Mouse (Mus musculus): ENCODE measurements around the gene Hes7. TPM values are rescaled to one million over a fixed set of nuclear protein-coding genes. Genes with fewer than 3 reads are reported as not detected.

The Hes7 gene
- polyA plus RNA-seq, 1 experiment = not detected

GRCm38 (mm10) chr11:69105796-69106195, 14.4 kb upstream of the Hes7 start:
- Histone ChIP-seq H3K27ac (ENCODE audit: insufficient read depth, low read length) (no peak overlapping the region), H3K4me1 (ENCODE audit: control insufficient read depth, insufficient read depth, low read length) (peaks cover 1% of the 10 kb centered on the region), H3K4me3 (ENCODE audit: insufficient read depth, low read length) (no peak overlapping the region)
- TF ChIP-seq POLR2A (IDR thresholded peaks at IDR 0.05; ENCODE audit: low read depth, low read length) = no peak
- no peak for TF ChIP-seq CTCF (IDR thresholded peaks at IDR 0.05; ENCODE audit: borderline replicate concordance, insufficient read depth, low read length)

DNA sequence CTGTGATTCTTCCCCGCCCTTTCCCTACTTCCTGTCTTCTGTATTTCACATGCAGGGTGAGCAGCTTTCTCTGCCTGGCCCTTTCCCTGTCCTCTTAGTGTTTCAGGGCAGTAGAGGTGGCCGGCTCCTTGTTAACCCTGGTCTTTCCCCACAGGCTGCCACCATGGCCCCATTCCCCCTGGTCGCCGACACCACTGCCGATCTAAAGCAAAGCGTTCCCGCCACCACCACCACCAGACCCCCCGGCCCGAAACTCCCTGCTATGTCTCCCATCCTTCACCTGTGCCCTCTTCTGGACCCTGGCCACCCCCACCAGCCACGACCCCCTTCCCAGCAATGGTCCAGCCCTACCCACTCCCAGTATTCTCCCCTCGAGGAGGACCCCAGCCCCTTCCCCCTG, 13.9 kb upstream of the Hes7 start:
- H3K27ac ChIP-seq (ENCODE audit: insufficient read depth, low read length) = no peak overlapping the region
- TF ChIP-seq POLR2A (IDR thresholded peaks at IDR 0.05; ENCODE audit: low read depth, low read length) (no peak), CTCF (IDR thresholded peaks at IDR 0.05; ENCODE audit: borderline replicate concordance, insufficient read depth, low read length) (no peak)
- H3K4me3 ChIP-seq (ENCODE audit: insufficient read depth, low read length) = no peak overlapping the region
- peaks cover under 1% of the 10 kb centered on the region; the same call in 1 of the 2 replicates for H3K4me1 ChIP-seq (ENCODE audit: control insufficient read depth, insufficient read depth, low read length)

GRCm38 (mm10) chr11:69106842-69107241, 13.4 kb upstream of the Hes7 start:
- Histone ChIP-seq H3K4me1 (ENCODE audit: control insufficient read depth, insufficient read depth, low read length) (peaks cover 4% of the 10 kb centered on the region; the same call in 1 of the 2 replicates), H3K4me3 (ENCODE audit: insufficient read depth, low read length) (no peak overlapping the region), H3K27ac (ENCODE audit: insufficient read depth, low read length) (no peak overlapping the region)
- TF ChIP-seq CTCF (IDR thresholded peaks at IDR 0.05; ENCODE audit: borderline replicate concordance, insufficient read depth, low read length) = no peak
- no peak for TF ChIP-seq POLR2A (IDR thresholded peaks at IDR 0.05; ENCODE audit: low read depth, low read length)

DNA sequence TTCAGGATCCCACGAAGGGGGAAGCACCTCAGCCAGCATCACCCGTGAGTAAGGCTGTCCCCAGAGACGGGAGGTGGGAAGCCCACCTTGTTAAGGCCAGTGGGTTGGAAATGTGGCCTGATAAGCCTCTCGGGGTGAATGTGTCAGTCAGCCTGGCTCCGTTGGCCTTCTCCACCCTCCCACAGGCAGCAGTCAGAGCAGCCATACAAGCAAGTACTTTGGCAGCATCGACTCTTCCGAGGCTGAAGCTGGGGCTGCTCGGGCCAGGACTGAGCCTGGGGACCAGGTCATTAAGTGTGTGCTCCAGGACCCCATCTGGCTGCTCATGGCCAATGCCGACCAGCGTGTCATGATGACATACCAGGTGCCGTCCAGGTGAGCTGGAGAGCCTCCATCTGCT, 12.5 kb upstream of the Hes7 start:
- no peak for TF ChIP-seq POLR2A (IDR thresholded peaks at IDR 0.05; ENCODE audit: low read depth, low read length)
- TF ChIP-seq CTCF (IDR thresholded peaks at IDR 0.05; ENCODE audit: borderline replicate concordance, insufficient read depth, low read length) = no peak
- Histone ChIP-seq H3K4me1 (ENCODE audit: control insufficient read depth, insufficient read depth, low read length) (0 out of 2 replicates have a peak, but pooled peaks cover 4% of the 10 kb centered on the region), H3K4me3 (ENCODE audit: insufficient read depth, low read length) (no peak overlapping the region), H3K27ac (ENCODE audit: insufficient read depth, low read length) (no peak overlapping the region)

DNA sequence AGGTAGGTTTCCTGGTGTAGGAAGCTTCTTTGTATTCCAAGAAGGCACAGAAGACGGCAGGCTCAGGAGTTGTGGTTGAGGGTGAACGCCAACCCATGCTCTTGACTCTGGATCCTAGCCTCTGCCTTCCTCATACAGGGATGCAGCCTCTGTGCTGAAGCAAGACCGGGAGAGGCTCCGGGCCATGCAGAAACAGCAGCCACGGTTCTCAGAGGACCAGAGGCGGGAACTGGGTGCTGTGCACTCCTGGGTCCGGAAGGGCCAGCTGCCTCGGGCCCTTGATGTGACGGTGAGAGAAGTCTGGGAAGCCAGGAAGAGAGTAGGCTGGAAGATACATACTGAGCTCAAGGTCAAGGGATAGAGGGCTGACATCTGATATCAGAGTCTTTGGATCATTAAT, 12.0 kb upstream of the Hes7 start:
- no peak for TF ChIP-seq POLR2A (IDR thresholded peaks at IDR 0.05; ENCODE audit: low read depth, low read length)
- TF ChIP-seq CTCF (IDR thresholded peaks at IDR 0.05; ENCODE audit: borderline replicate concordance, insufficient read depth, low read length) = no peak
- no peak overlapping the region for H3K27ac ChIP-seq (ENCODE audit: insufficient read depth, low read length)
- H3K4me1 ChIP-seq (ENCODE audit: control insufficient read depth, insufficient read depth, low read length) = 0 out of 2 replicates have a peak, but pooled peaks cover 4% of the 10 kb centered on the region
- no peak overlapping the region for H3K4me3 ChIP-seq (ENCODE audit: insufficient read depth, low read length)

GRCm38 (mm10) chr11:69109032-69109900, 10.9 kb upstream of the Hes7 start:
- Histone ChIP-seq H3K4me3 (ENCODE audit: insufficient read depth, low read length) (no peak overlapping the region), H3K27ac (ENCODE audit: insufficient read depth, low read length) (no peak overlapping the region), H3K4me1 (ENCODE audit: control insufficient read depth, insufficient read depth, low read length) (0 out of 2 replicates have a peak, but pooled peaks cover 4% of the 10 kb centered on the region)
- no peak for TF ChIP-seq POLR2A (IDR thresholded peaks at IDR 0.05; ENCODE audit: low read depth, low read length)
- TF ChIP-seq CTCF (IDR thresholded peaks at IDR 0.05; ENCODE audit: borderline replicate concordance, insufficient read depth, low read length) = no peak

- Histone ChIP-seq H3K27ac (ENCODE audit: insufficient read depth, low read length) (no peak overlapping the region; the same call in 1 of the 2 replicates), H3K4me1 (ENCODE audit: control insufficient read depth, insufficient read depth, low read length) (0 out of 2 replicates have a peak, but pooled peaks cover 4% of the 10 kb centered on the region), H3K4me3 (ENCODE audit: insufficient read depth, low read length) (peak overlapping the region; percentile 59)
- TF ChIP-seq POLR2A (IDR thresholded peaks at IDR 0.05; ENCODE audit: low read depth, low read length) (peak; percentile 59), CTCF (IDR thresholded peaks at IDR 0.05; ENCODE audit: borderline replicate concordance, insufficient read depth, low read length) (no peak)
Measured at GRCm38 (mm10) chr11:69110319-69111046, 9.7 kb upstream of the Hes7 start.

DNA sequence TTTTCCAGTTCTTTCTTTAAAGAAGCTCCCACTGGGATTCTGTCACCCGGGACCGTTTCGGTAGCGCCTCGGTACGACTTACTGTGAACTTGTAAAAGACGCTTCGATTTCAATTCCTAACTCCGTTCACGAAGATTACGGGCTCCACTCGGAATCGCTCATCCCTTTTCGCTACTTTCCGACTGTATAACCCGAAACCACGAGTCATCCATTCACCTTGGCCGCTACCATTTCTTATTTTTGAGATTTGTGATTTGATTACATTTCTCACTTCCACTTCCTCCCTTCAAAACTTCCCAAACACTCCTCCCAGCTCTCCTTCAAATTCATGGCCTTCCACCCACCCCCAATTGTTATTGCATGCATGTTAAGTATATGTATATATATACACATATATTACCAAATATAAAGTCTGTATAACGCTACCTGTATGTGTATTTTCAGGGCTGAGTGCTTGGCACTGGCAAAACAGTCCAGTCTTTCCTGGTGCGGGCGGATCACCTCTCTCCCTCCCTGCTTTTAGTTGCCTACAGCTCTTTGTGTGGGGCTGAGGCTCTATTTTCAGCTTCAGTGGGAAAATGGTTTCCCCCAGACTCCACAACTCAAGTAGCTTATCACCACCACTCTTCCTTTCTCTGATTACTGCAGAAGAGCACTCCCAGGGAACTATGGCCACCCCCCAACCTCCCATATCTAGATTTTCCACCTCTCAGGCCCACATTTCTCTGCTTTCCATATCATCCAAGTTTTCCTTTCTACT, 9.0 kb upstream of the Hes7 start:
- Histone ChIP-seq H3K4me1 (ENCODE audit: control insufficient read depth, insufficient read depth, low read length) (0 out of 2 replicates have a peak, but pooled peaks cover 4% of the 10 kb centered on the region), H3K4me3 (ENCODE audit: insufficient read depth, low read length) (peak overlapping the region; percentile 59), H3K27ac (ENCODE audit: insufficient read depth, low read length) (no peak overlapping the region)
- TF ChIP-seq CTCF (IDR thresholded peaks at IDR 0.05; ENCODE audit: borderline replicate concordance, insufficient read depth, low read length) (no peak), POLR2A (IDR thresholded peaks at IDR 0.05; ENCODE audit: low read depth, low read length) (no peak)

- Histone ChIP-seq H3K4me1 (ENCODE audit: control insufficient read depth, insufficient read depth, low read length) (0 out of 2 replicates have a peak, but pooled peaks cover 4% of the 10 kb centered on the region), H3K27ac (ENCODE audit: insufficient read depth, low read length) (no peak overlapping the region), H3K4me3 (ENCODE audit: insufficient read depth, low read length) (no peak overlapping the region)
- TF ChIP-seq CTCF (IDR thresholded peaks at IDR 0.05; ENCODE audit: borderline replicate concordance, insufficient read depth, low read length) = no peak
- TF ChIP-seq POLR2A (IDR thresholded peaks at IDR 0.05; ENCODE audit: low read depth, low read length) = no peak
Measured at GRCm38 (mm10) chr11:69111865-69112264, 8.3 kb upstream of the Hes7 start.

Measured in embryonic fibroblast, embryonic 13.5 days (primary cell).